Mouse (Mus musculus) cerebellum, adult (tissue): Measurements from ENCODE around the gene Tcf3.
A peak's percentile ranks its signal among the peaks of the same experiment; 100 is the strongest.

Source experiments
- ATAC-seq: cut with Nextera tagmentation; 2 replicates; pipeline ENCODE4 v1.9.2; 2017; ENCODE audit warnings: mild to moderate bottlenecking, moderate library complexity, mixed read lengths; ENCODE audit not compliant: insufficient number of reproducible peaks, low FRiP score, low TSS enrichment

Gene Tcf3

DNA sequence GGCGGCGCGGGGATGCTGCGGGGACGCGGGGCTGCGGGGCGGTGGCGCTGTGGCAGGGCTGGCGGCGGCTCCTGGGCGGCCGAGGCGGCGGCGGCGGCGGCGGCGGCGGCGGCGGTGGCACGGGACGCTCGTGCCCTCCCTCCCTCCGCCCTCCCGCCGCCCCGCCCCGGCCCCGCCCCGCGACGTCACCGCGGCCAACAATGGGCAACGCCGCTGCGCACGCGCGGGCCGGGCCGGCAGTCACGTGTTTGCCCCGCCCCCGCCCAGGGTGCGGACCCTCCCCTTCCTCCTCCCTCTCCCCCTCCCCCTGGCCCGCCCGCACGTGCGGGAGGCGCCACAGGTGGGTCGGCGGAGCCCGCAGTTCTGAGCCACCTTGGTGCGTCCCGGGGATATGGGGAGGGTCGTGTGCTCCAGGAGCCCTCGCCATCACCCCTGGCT is 45.9 kb downstream of the Tcf3 start, which contains the start of gene Mex3d:
Gene Mex3d (minus strand): TSS at position 138 of the 438 bp plus-strand sequence.
- no peak for ATAC-seq

DNA sequence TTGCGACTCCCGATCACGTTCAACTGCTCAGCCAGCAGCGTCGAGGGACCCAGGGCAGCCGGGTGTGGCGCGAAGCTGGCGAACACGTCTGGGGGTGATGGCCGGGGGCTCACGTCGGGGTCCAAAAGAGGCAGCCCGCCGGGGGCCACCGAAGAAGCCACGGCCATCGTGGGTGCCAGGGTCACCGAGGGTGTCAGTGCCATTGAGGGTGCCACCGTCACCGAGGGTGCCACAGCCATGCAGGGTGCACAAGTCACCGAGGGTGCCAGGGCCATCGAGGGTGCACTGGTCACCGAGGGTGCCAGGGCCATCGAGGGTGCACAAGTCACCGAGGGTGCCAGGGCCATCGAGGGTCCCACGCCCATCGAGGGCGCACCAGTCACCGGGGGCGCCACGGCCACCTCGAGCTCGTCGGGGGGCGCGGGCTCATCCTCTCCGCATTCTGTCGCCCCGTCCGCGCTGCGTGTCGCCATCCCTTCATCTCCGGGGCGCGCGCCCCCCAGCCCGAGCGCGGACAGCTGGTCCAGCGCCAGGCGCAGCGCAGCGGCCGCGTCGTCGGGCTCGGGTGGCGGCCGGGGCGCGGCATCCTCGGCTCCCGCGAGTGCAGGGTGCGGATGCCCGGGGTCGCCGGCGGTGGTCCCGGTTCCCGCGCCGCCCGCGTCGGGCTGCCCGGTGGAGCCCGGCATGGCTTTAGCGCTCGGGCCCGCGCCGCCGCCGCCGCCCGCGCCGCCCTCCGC is 46.5 kb downstream of the Tcf3 start:
- no peak for ATAC-seq

DNA sequence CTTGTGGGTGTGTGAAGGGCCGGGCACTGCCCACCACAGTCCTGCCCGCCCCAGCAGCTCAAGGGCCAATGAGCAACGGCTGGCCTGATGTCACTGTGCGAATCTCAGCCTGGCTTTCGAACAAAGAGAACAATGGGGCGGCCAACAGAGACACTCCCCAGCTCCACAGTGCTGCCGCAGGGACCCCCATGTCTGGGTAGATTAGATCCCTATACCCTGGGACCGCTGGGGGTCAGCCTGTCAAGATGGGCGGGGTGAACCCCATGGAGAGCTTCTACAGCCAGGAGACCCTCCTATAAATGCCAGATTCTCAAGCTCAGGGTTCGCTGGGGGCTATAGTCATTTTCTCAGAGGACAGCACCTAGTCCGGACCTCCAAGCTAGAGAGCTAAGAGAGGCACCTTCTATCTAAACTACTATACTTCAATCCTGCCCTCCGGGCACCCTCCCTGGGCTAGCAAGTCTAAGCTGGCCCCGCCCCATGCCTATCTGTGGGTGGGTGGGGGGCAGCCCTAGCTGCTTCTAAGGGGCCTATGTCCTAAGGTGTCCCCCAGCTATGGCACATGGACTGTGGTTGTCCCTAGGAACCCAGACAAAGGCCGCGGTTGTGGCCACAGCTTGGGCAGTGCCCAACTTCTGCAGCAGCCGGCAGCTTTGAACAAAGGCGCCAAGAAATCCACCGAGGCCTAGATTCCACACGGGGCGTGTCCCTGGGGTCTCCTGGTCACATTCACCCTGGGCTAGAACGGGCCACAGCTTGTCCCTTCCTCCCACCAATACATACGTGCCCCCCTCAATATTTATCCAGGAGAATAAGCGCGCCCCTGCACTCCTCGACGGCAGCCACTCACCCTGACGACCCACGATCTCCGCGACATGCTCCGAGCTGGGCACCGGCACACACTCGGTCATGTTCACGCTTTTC is 47.4 kb downstream of the Tcf3 start:
- no peak for ATAC-seq

DNA sequence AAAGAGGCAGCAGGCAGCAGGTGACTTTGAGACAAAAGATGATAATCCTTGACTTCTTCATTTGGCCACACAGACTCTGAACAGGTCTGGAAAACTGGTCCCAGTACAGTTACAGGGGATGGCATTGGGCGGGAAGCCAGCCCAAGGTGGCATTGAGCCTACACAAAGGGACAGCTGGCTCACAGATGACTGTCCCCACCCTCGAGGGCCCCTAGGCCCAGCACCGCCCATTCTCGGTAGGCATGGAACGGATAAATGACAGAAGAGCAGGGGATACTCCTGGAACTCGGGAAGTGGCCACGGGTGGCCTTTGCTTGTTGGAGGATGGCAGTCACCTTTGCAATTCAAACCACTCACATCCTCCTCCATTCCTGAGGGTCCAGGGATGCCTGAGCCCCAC is 48.1 kb downstream of the Tcf3 start:
- no peak for ATAC-seq

DNA sequence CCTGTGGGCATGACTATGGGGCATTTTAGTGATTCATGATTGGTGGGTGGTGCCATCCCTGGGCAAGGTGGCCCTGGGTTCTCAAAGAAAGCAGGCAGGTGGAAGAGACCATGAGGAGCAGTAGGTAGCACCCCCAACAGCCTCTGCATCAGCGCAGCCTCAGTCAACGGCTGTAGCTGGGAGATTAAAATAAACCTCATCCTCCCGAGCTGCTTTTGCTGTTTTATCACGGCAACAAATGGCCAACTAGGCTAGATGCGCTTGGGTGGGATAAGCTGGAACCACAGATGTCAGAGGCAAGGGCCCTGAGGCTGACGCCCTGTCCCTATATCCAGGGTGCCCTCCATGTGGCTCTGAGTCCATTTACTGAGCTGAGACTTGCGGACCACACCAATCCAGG is 48.7 kb downstream of the Tcf3 start:
- no peak for ATAC-seq

DNA sequence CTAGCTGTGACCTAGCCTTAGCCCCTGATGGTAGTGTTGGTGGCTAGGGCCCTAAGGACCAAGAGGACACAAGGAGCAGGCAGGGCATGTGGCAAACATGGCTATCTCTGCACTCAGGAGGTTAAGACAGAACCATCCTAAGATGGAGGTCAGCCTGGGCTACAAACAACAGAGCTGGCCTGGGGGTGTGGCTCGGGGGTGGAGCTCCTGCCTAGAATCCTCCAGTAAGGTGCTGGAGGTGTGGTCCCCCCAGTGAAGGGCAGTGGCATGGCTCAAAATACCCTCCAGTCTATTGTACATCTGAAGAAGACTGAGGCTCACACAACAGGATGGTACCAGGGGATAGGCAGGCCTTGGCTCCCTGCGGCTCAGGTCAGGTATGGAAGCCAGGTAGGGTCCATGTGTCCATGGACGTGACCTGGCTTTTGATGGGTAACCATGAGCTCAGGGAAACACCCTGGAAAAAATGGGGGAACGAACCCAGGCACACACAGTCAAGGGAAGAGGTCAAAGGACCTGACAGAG is 49.3 kb downstream of the Tcf3 start:
- ATAC-seq, result no peak

DNA sequence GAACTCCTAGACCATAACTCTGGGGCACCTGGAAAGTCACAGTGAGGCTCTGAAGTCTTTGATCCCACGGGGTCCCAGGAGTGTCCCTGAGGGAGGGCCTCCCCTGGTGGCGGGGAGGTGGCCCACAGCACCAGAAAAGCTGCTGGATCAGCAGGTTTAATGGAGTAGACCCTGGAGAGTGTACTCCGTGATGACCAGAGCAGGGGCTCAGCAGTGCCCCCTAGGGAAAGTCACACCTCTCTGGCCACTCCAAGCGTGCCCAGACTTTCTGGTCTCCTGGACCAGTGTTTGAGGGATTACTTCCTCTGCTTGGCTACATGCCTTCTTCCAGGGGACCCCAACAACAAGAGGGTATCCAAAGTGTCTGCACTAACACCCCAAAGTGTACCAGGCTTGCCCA is 50.0 kb downstream of the Tcf3 start:
- no peak for ATAC-seq

DNA sequence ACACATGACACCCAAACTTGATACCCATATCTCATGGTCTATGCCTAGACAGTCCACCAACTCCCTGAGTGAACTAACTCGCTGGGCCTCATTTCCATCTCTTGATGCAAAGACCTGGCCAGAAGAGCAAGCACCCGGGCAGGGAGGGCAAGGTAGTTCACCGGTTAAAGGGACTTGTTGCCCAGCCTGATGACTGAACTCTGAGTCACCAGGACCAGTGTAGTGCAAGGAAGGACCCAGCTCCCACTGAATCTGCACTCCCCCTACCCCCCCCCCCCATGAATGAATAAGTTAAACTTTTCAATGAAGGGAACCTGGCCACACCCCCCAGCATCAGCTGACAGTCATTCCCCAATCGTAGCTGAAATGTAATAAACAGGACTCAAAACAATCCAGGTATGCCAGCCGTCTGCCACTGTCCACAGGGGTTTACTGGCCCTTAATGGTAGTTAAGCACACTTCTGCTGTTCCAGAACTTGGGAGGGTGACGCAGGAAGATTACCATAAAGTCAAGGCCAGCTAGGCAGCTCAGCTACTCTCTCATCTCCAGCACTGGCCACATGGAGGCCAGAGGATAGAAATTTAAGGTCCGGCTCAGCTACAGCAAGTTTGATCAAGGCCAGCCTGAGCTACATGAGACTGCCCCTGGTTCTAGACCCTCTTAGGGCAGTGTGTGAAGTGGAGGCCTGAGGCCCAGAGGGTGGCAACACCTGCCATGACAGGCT is 50.6 kb downstream of the Tcf3 start:
- ATAC-seq, result no peak

DNA sequence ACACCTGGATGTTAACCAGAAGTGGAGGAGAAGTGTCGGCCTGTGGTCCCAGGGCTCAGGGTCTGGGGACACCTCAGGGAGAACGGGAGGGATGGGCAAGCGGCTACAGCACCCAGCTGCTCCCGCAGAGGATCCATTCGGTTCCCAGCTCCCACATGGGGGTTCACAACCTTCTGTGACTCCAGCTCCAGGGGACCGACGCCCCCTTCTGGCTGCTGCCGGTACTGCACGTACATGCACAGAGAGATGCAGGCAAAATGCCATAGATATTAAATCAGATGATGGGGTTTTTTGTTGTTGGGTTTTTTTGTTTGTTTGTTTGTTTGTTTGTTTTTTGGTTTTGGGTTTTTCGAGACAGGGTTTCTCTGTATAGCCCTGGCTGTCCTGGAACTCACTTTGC is 55.7 kb downstream of the Tcf3 start:
- ATAC-seq, result no peak

DNA sequence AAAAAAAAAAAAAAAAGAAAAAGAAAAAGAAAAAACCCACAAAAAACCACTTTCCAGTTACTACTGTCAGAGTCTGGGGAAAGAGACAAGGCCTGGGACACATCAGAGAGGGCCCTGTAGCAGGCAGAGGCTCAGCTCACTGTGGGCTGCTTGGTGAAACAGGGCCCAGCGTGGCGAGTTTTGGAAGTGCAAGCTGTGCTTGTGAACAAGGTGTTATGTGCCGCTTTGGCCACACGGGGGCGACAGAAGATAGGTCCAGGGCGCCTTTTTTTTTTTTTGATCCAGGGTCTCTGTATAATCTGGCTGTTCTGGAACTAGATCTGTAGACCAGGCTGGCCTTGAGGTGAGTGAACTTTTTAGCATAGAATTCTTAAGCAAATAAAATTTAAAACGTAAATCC is 57.3 kb downstream of the Tcf3 start:
- peak; percentile 68; the same call in 1 of the 2 replicates for ATAC-seq

DNA sequence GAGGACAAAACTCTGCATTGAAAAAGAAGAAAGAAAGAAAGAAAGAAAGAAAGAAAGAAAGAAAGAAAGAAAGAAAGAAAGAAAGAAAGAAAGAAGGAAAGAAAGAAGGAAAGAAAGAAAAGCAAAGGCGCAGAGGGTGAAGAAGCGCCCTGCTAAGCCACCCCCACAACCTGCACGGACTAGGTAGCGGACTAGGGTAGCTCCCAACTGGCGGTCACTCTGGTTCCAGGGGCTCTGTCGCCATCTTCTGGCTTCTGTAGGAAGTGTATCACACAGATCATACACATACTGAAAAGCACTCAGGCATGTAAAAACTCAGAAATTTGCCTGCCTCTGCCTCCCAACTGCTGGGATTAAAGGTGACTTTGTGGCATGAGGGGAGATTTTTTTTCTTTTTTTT is 59.4 kb downstream of the Tcf3 start:
- ATAC-seq, result no peak

DNA sequence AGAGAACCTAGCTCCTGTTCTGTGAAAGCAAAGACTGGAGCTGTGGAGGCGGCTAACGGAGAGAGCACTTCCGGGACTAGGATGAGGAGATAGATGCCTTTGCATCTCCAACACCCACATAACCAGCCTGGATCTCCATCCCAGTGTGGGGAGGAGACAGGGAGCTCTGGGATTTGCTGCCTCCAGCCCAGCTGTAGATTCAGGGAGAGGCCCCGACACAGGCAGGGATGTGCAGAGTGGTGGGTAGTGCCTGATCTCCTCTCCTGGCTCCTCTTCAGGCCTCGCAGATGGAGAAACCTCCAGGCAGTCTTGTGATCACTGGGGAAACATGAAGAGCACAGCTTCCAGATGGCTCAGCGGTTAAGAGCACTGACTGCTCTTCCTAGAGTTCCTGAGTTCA is 60.7 kb downstream of the Tcf3 start:
- ATAC-seq, result no peak

DNA sequence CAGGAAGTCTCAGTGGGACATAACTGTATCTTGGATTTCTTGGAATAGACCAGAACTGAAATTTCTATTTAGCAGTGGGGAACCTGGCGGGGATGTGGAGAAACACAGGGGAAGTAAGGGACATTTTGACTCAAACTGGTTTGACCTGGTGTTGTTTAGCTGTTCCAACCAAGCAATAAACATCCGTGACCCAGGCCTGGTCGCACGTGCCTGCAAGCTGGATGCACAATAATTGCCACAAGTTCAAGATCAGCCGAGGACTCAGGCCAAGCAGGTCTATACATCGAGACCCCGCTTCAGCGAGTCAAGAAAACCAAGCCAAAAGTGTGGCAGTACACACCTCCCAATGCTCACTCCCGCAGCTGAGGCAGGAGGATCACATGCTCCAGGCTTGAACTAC is 61.5 kb downstream of the Tcf3 start:
- ATAC-seq, result no peak

DNA sequence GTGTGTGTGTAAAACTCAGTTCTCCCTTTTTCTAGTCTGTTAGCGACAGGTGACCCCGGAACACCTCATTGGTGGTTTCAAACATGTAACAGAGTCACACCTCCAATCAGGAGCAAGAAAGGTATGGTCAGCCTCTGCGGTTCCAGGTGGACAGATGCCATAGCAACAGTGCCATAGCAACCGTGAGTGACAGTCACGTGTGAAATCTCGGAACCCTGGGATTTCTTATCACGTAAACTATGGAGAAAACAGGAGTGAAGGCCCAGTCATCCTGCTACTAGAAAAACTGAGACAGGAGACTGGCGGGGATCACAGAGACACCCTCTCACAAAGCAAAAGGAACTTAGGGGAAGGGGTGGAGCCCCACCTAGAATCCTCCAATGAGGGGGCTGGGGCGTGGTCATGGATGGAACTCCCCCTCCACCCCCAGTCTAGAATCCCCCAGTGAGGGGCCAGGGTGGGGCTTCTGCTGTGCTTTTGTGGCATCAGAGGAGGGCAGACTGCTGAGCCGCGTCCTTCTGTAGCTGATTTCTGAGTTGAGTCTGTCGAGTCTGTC is 62.0 kb downstream of the Tcf3 start:
- peak; percentile 79; the same call in 1 of the 2 replicates for ATAC-seq

DNA sequence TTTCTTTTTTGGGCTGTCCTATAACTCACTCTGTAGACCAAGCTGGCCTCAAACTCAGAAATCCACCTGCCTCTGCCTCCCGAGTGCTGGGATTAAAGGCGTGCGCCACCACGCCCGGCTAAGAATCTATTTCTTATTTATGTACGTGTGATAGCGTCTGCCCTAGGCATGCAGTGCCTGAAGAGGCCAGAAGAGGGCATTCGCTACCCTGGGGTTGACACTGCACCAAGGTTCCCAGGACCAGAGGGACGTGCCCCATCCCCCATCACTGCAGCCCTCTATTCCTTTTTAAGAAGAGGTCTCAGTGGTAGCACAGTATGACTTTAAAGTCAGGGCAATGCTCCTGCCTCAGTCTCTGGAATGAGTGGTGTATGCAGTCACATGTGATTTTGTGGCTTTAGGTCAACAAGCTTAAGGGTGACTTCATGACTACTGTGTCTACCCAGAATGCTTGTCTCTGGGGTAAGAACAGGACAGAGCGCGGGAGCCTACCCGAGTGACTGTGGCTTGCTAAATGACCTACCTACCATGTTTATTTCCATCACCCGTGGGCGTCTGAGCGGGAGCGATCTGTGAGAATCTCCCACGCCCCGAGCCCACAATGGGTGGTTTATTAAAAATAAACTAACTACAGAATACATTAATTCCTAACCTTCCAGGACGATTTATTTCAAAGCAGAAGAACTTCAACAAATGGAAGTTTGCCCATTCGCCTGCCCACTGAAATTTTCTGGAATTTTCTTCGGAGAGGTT is 63.3 kb downstream of the Tcf3 start:
- no peak for ATAC-seq

DNA sequence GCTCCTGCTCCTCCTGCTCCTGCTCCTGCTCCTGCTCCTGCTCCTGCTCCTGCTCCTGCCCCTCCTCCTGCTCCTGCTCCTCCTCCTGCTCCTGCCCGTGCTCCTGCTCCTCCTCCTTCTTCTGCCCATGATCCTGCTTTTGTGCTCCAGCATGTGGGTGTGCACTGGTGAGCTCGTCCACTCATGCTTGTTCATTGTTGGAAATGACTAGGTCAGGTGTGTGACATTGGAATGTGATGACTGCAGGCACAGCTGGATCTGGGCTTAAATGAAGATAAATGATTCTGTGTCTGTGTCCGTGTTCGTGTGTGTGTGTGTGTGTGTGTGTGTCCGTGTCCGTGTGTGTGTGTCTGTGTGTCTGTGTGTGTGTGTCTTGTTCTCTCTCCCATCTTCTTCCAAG is 65.1 kb downstream of the Tcf3 start:
- no peak for ATAC-seq

DNA sequence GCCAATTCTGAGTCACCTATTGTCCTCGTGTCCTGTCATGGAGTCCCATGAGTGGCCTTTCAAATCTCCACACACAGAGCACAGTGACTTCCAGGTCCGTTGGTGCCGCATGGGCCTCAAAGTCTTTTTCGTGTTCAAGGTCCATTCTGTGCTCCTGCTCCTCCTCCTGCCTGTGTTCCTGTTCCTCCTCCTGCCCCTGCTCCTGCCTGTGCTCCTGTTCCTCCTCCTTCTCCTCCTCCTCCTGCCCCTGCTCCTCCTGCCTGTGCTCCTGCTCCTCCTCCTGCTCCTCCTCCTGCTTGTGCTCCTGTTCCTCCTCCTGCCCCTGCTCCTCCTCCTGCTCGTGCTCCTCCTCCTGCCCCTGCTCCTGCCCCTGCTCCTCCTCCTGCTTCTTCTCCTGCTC is 65.5 kb downstream of the Tcf3 start:
- no peak for ATAC-seq

DNA sequence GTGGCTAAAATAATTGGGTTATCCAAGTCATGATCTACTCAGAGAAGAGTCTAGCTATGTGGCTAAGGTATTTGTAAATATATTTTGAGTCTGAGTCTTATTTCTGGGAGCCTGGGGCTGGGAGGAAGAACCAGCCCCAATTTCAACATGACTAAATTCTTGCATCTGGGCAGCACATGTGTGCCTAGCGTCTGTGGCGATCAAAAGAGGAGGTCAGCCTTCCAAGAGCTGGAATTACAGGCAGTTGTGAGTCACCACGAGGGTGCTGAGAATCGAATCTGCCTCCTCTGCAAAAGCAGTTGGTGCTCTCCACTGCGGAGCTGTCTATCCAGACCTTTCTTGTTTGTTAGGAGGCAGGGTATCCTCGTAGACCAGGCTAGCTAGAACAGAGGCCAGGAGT is 67.7 kb downstream of the Tcf3 start:
- no peak for ATAC-seq

DNA sequence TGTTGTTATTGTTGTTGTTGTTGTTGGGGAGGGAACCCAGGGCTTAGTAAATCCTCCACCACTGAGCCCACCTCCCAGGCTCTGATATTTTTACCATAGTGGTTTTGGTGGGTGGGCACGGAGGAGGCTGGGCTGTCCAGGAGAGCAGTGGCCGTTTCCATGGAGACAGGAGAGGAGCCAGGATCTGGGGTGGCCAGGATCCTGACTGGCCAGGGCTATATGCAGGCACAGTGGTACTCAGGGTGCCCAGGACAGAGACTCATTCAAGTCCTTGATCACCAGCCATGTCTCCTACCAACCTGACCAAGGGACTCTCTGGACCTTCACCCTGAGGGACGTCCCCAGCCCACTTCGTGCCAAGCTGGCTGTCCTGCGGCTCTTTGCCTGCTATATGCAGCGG is 69.7 kb downstream of the Tcf3 start:
- no peak for ATAC-seq
